Mouse (Mus musculus) C2C12 (cell line): ENCODE measurements around the gene Rmi1.

Experiments used
- CEBPB ChIP-seq: IDR thresholded peaks from one replicate; pipeline ENCODE4 v1.6.1; 2011; ENCODE audit warnings: low read depth, mild to moderate bottlenecking, control low read depth, moderate library complexity
- CTCF ChIP-seq: IDR thresholded peaks from one replicate; pipeline ENCODE4 v1.5.1; 2011; ENCODE audit not compliant: control insufficient read depth, insufficient read depth, insufficient read length
- FOSL1 ChIP-seq: IDR thresholded peaks from one replicate; pipeline ENCODE4 v1.8.0; 2011; ENCODE audit warnings: mild to moderate bottlenecking, low read length; ENCODE audit not compliant: poor library complexity, insufficient read depth, severe bottlenecking
- MAX ChIP-seq: IDR thresholded peaks from one replicate; pipeline ENCODE4 v1.6.1; 2011; ENCODE audit warnings: mild to moderate bottlenecking, control low read depth
- MYOD1 ChIP-seq: IDR thresholded peaks from one replicate; pipeline ENCODE4 v1.6.1; 2011; ENCODE audit warnings: low read depth; ENCODE audit not compliant: control insufficient read depth, insufficient read length
- MYOG ChIP-seq: IDR thresholded peaks from one replicate; pipeline ENCODE4 v1.6.1; 2011; ENCODE audit not compliant: control insufficient read depth, insufficient read length; ENCODE audit errors: extremely low read depth
- USF1 ChIP-seq: IDR thresholded peaks from one replicate; pipeline ENCODE4 v1.6.1; 2011; ENCODE audit warnings: low read depth, mild to moderate bottlenecking, control low read depth, moderate library complexity

DNA sequence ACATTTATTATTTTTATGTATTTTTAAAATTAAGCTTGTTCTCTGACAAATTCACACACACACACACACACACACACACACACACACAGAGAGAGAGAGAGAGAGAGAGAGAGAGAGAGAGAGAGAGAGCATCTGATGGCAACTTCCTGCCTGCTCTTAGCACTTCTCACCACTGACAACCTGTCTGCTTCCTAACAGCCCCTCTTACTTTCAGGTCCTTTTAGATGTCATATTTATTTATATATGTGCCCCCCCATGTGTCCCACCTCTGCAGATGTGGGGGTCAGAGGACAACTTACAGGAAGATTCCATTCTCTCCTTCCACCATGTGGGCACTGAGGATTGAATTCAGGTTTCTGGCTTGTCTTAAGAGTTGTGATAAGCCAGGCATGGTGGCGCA, 17.2 kb downstream of the Rmi1 start:
- TF ChIP-seq CTCF (no peak), MAX (no peak), MYOD1 (no peak), CEBPB (no peak), USF1 (no peak), FOSL1 (no peak), MYOG (no peak)
